Mouse (Mus musculus) heart, adult 2 months (tissue): ENCODE data around the gene Afm.

Experiments used
- CTCF ChIP-seq: fragments of 200-600 bp; IDR thresholded peaks from 2 replicates; pipeline ENCODE4 v1.8.1; 2022; ENCODE audit warnings: antibody characterized with exemption, mild to moderate bottlenecking, moderate library complexity
- EP300 ChIP-seq: fragments of 200-500 bp; IDR thresholded peaks from 2 replicates; pipeline ENCODE4 v1.6.1; 2011; ENCODE audit warnings: low read depth, low read length, control low read depth; ENCODE audit not compliant: insufficient read depth
- POLR2A ChIP-seq: fragments of 200-500 bp; IDR thresholded peaks from 2 replicates; pipeline ENCODE4 v1.6.1; 2011; ENCODE audit warnings: mild to moderate bottlenecking, low read depth, low read length, control low read depth; ENCODE audit not compliant: insufficient read depth

DNA sequence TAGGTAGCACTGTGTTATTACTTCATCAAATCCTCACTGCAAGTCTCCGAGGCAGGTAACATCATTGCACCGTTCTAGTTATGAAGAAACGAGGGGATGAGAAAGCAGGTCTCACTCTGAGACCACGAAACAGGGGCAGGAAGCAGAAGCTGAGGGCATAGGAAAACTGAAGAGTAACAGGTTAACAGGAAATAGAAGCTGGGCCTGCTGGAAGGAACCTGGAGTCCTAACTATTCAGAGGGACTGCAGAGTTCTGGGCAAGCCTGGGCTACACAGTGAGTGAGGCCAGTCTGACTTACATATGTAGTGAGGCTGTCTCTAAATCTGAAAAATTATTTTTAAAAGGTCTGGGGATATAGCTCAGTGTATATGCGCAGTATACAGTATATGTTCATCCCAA lies 69.4 kb downstream of the Afm start:
- no peak for TF ChIP-seq POLR2A
- TF ChIP-seq CTCF, result no peak
- TF ChIP-seq EP300, result no peak
